Mouse (Mus musculus) layer of hippocampus, adult 11-12 months (tissue): Measurements from ENCODE around the gene Serhl.
"Not testable (repeated sequence)": the region's sequence is repeated elsewhere in the genome, so short reads cannot be mapped to it uniquely, and the experiment has no call there.

Source experiments
- DNase-seq: peaks from one replicate; pipeline ENCODE4 v3.0.0; 2022; ENCODE audit warnings: low spot score

The Serhl gene

GRCm38 (mm10) chr15:83089429-83089605 is at the start of gene Serhl:
Gene Serhl (plus strand): TSS chr15:83089506.
- DNase-seq = no peak

- no peak for DNase-seq
These were observed 49.1 kb upstream of the Serhl start for GRCm38 (mm10) chr15:83040156-83040555.

GRCm38 (mm10) chr15:83042655-83043361 is 46.5 kb upstream of the Serhl start:
- DNase-seq = peak; percentile 56

- DNase-seq = no peak
These were observed 46.0 kb upstream of the Serhl start for GRCm38 (mm10) chr15:83043362-83043708.

- not testable (repeated sequence) for DNase-seq
These were observed 43.7 kb upstream of the Serhl start for GRCm38 (mm10) chr15:83045565-83045964.

GRCm38 (mm10) chr15:83046308-83046707 is 43.0 kb upstream of the Serhl start:
- DNase-seq = no peak

GRCm38 (mm10) chr15:83046730-83047129 is 42.6 kb upstream of the Serhl start:
- DNase-seq = no peak

- no peak for DNase-seq
These were observed 36.8 kb upstream of the Serhl start for GRCm38 (mm10) chr15:83052341-83053104.

GRCm38 (mm10) chr15:83053261-83053660 is 36.0 kb upstream of the Serhl start:
- no peak for DNase-seq

- DNase-seq = no peak
These were observed 33.7 kb upstream of the Serhl start for GRCm38 (mm10) chr15:83055569-83055968.

GRCm38 (mm10) chr15:83056378-83057083 is 32.8 kb upstream of the Serhl start:
- peak; percentile 60 for DNase-seq

- DNase-seq = no peak
These were observed 31.8 kb upstream of the Serhl start for GRCm38 (mm10) chr15:83057533-83057932.

GRCm38 (mm10) chr15:83059233-83059660 is 30.1 kb upstream of the Serhl start:
- DNase-seq = no peak

GRCm38 (mm10) chr15:83061689-83062088 is 27.6 kb upstream of the Serhl start:
- no peak for DNase-seq

GRCm38 (mm10) chr15:83062582-83062981 is 26.7 kb upstream of the Serhl start:
- not testable (repeated sequence) for DNase-seq

GRCm38 (mm10) chr15:83065543-83065942 is 23.8 kb upstream of the Serhl start:
- peak; percentile 65 for DNase-seq

- DNase-seq = no peak
These were observed 21.0 kb upstream of the Serhl start for GRCm38 (mm10) chr15:83068270-83068669.

GRCm38 (mm10) chr15:83070942-83071341 is 18.4 kb upstream of the Serhl start:
- no peak for DNase-seq

- no peak for DNase-seq
These were observed 17.6 kb upstream of the Serhl start for GRCm38 (mm10) chr15:83071752-83072151.

GRCm38 (mm10) chr15:83074179-83074578 is 15.1 kb upstream of the Serhl start:
- no peak for DNase-seq

- no peak for DNase-seq
These were observed 13.4 kb upstream of the Serhl start for GRCm38 (mm10) chr15:83075607-83076525.

GRCm38 (mm10) chr15:83083530-83083929 is 5.8 kb upstream of the Serhl start:
- DNase-seq = no peak
